Mouse (Mus musculus) T-helper 2 cell (primary cell): ENCODE results near the gene Mpzl1.

Source experiments
- in situ Hi-C: fragments of 300-600 bp; cut with MboI, MseI; formaldehyde crosslinking; loops from one replicate; pipeline ENCODE4 v1.15.1; 2025; ENCODE audit warnings: high pct_unique_total_duplicates

The Mpzl1 gene

GRCm38 (mm10) chr1:165583529-165584184, 50.7 kb downstream of the Mpzl1 start:
- in situ Hi-C loops, result loop anchor here (10.0 kb wide), 1 partner anchor 151 kb away; no protein-coding TSS in a partner anchor

- in situ Hi-C loops, result loop anchor here (10.0 kb wide), 1 partner anchor 154 kb away; no protein-coding TSS in a partner anchor
Measured at GRCm38 (mm10) chr1:165581255-165581654, 53.1 kb downstream of the Mpzl1 start.

- in situ Hi-C loops, result no loop called here
Measured at GRCm38 (mm10) chr1:165579332-165579731, 55.0 kb downstream of the Mpzl1 start.

GRCm38 (mm10) chr1:165576459-165577112, 57.8 kb downstream of the Mpzl1 start:
- in situ Hi-C loops, result no loop called here

- in situ Hi-C loops, result no loop called here
Measured at GRCm38 (mm10) chr1:165576005-165576404, 58.3 kb downstream of the Mpzl1 start.

- in situ Hi-C loops, result no loop called here
Measured at GRCm38 (mm10) chr1:165567466-165567865, 66.9 kb downstream of the Mpzl1 start.

- in situ Hi-C loops, result no loop called here
Measured at GRCm38 (mm10) chr1:165565283-165565682, 69.1 kb downstream of the Mpzl1 start.

- in situ Hi-C loops, result loop anchor here (5.0 kb wide), 1 partner anchor 57 kb away; no protein-coding TSS in a partner anchor
Measured at GRCm38 (mm10) chr1:165559073-165559472, 75.3 kb downstream of the Mpzl1 start.

- in situ Hi-C loops, result loop anchor here (5.0 kb wide), 1 partner anchor 54 kb away; no protein-coding TSS in a partner anchor
Measured at GRCm38 (mm10) chr1:165556711-165557110, 77.6 kb downstream of the Mpzl1 start.
